In the genomic region with DNA sequence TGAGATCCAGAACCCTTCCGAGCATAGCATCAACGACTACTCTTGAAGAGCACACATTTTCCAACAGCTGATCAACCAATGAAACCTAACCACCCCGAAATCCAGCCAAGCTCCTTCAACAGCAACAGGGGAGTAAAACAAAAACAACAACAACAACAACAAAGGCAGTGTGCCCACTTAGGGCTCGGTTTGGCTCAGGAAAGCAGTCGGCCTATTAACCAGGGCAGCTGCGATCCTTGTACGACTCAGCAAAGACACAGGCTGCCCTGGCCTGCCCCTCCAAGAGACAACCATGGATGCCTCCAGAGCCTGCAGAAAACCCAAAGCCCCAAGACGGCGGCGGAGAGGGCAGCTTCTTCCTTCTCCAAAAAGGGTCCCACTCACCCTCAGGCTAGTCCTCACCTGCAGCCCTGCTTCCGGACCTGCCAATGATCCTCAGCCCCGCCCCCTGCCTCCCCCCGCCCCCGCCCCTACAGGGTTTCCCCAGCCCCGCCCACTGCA, we compare ENCODE assay signal across 8 mouse cellular contexts. TPM values are rescaled to one million over a fixed set of nuclear protein-coding genes. Genes with fewer than 3 reads are reported as not detected.
DNase-seq lines count a peak whose midpoint lies in the region; ATAC-seq and TF ChIP-seq lines count a peak whose summit lies in the region.

No protein-coding gene starts in this region.

- no peak for TF ChIP-seq CTCF in left cerebral cortex, adult 2 months (IDR thresholded peaks at IDR 0.05)

- no peaks in the 10 kb centered on the region for H3K27me3 ChIP-seq in hindbrain, embryonic 11.5 days (ENCODE audit: control insufficient read depth, insufficient read depth, low read length)
- peaks cover 16% of the 10 kb centered on the region for H3K27me3 ChIP-seq in midbrain, embryonic 12.5 days

- H3K4me3 ChIP-seq in left cerebral cortex, adult 2 months = peak overlapping the region; percentile 52
- H3K4me3 ChIP-seq in brown adipose tissue, adult 24 weeks (ENCODE audit: insufficient read depth, low read depth, low read length) = peak overlapping the region; percentile 50; the same call in 1 of the 2 replicates
- peak overlapping the region; percentile 56 for H3K4me3 ChIP-seq in hindbrain, embryonic 11.5 days (ENCODE audit: low read depth, low read length)
- peak overlapping the region; percentile 72 for H3K4me3 ChIP-seq in midbrain, embryonic 12.5 days

- WGBS in hindbrain, embryonic 11.5 days = 19% methylated on average over 11 of the region's 15 CpGs
- WGBS in midbrain, embryonic 12.5 days = 11% methylated on average over 15 of the region's 15 CpGs

- H3K27ac ChIP-seq in left cerebral cortex, adult 2 months = peak overlapping the region; percentile 69
- no peak overlapping the region for H3K27ac ChIP-seq in brown adipose tissue, adult 24 weeks (replicated peaks; ENCODE audit: low read depth, low read length)
- H3K27ac ChIP-seq in hindbrain, embryonic 11.5 days (ENCODE audit: low read depth, low read length) = peak overlapping the region; percentile 97
- H3K27ac ChIP-seq in midbrain, embryonic 12.5 days (replicated peaks) = peak overlapping the region; percentile 99

- DNase-seq in left cerebral cortex, adult 2 months (ENCODE audit: extremely low spot score in 1 of 2, low spot score in 2 of 2) = no peak
- no peak for DNase-seq in left cerebral cortex, postnatal 25 days (ENCODE audit: low spot score in 2 of 2)
- no peak for DNase-seq in hindbrain, embryonic 11.5 days (ENCODE audit: low spot score)
- DNase-seq in layer of hippocampus, postnatal 14 days (ENCODE audit: low spot score in 2 of 2) = no peak
- DNase-seq in layer of hippocampus, postnatal 25 days (ENCODE audit: extremely low spot score in 1 of 2, low spot score in 1 of 2) = no peak
- DNase-seq in embryo, embryonic 11 days = no peak

- peaks cover 6% of the 10 kb centered on the region; the same call in 1 of the 2 replicates for H3K4me1 ChIP-seq in brown adipose tissue, adult 24 weeks (ENCODE audit: control insufficient read depth, insufficient read depth, insufficient read length, low read length)
- H3K4me1 ChIP-seq in hindbrain, embryonic 11.5 days (replicated peaks; ENCODE audit: control insufficient read depth, insufficient read depth, low read length) = no peaks in the 10 kb centered on the region
- peaks cover 25% of the 10 kb centered on the region for H3K4me1 ChIP-seq in midbrain, embryonic 12.5 days

- peak overlapping the region; percentile 52 for H3K4me2 ChIP-seq in hindbrain, embryonic 11.5 days (replicated peaks; ENCODE audit: low read depth, low read length)
- peak overlapping the region; percentile 80 for H3K4me2 ChIP-seq in midbrain, embryonic 12.5 days (replicated peaks)

- no peaks in the 10 kb centered on the region for H3K36me3 ChIP-seq in hindbrain, embryonic 11.5 days (ENCODE audit: control insufficient read depth, insufficient read depth, low read length)
- H3K36me3 ChIP-seq in midbrain, embryonic 12.5 days = peaks cover 20% of the 10 kb centered on the region; the same call in 1 of the 2 replicates

- H3K9ac ChIP-seq in hindbrain, embryonic 11.5 days (ENCODE audit: low read depth, low read length) = peak overlapping the region; percentile 31; the same call in 1 of the 2 replicates
- H3K9ac ChIP-seq in midbrain, embryonic 12.5 days (replicated peaks) = peak overlapping the region; percentile 77

- intact Hi-C loops in left cerebral cortex, adult 2 months (cut with DNase I) = loop anchor here (5.0 kb wide), 1 partner anchor 97 kb away; a partner anchor contains a TSS
- intact Hi-C loops in left cerebral cortex, postnatal 25 days (cut with DNase I) = no loop called here

- no peaks in the 10 kb centered on the region for H3K9me3 ChIP-seq in hindbrain, embryonic 11.5 days (ENCODE audit: control insufficient read depth, low read length)
- H3K9me3 ChIP-seq in midbrain, embryonic 12.5 days = no peaks in the 10 kb centered on the region

- peak; percentile 58 for ATAC-seq in hindbrain, embryonic 11.5 days (ENCODE audit: low FRiP score)
- no peak for ATAC-seq in midbrain, embryonic 12.5 days (ENCODE audit: low FRiP score, low read depth)

RNA-seq across cellular contexts. Expression of a gene that starts 1.0 kb away (rescaled TPM):
- 10 to 100 TPM; 62.8 to 70.2 TPM for total RNA-seq in left cerebral cortex, adult 2 months (2021)
- total RNA-seq in left cerebral cortex, postnatal 25 days (2021) = 10 to 100 TPM; 56.8 to 59.2 TPM
- 1.1 and 1.5 TPM in 2 replicates for polyA plus RNA-seq in brown adipose tissue, adult 24 weeks (2012; ENCODE audit: insufficient read depth, insufficient read length, missing spikeins)
- polyA plus RNA-seq in hindbrain, embryonic 11.5 days (2014; fragmentation: Nextera tagmentation; extraction: Ambion mirVana) = 19.0 and 20.6 TPM in 2 replicates
- 25.6 and 26.6 TPM in 2 replicates for polyA plus RNA-seq in midbrain, embryonic 12.5 days (2016; fragmentation: Nextera tagmentation; extraction: Ambion mirVana)
- total RNA-seq in layer of hippocampus, postnatal 14 days (2021) = 10 to 100 TPM; 63.8 to 64.1 TPM
- total RNA-seq in layer of hippocampus, postnatal 25 days (2021) = 10 to 100 TPM; 53.9 to 63.2 TPM
